Mouse (Mus musculus) myocyte (in vitro differentiated cells): ENCODE results near the gene Cars2.

Experiments used
- CEBPB ChIP-seq: IDR thresholded peaks from 2 replicates; pipeline ENCODE4 v1.6.1; 2011; ENCODE audit warnings: mild to moderate bottlenecking, moderate library complexity; ENCODE audit not compliant: poor library complexity, insufficient read depth, severe bottlenecking
- E2F4 ChIP-seq: IDR thresholded peaks from one replicate; pipeline ENCODE4 v1.6.1; 2011; ENCODE audit warnings: mild to moderate bottlenecking, control low read depth, moderate library complexity; ENCODE audit not compliant: insufficient read depth
- MAX ChIP-seq: IDR thresholded peaks from one replicate; pipeline ENCODE4 v1.6.1; 2011; ENCODE audit warnings: low read depth, mild to moderate bottlenecking, control low read depth
- POLR2A ChIP-seq: IDR thresholded peaks from one replicate; pipeline ENCODE4 v1.6.1; 2011; ENCODE audit warnings: low read depth, mild to moderate bottlenecking, control low read depth, moderate library complexity; ENCODE audit not compliant: insufficient read length
- POLR2AphosphoS2 ChIP-seq: IDR thresholded peaks from one replicate; pipeline ENCODE4 v1.6.1; 2011; ENCODE audit warnings: low read depth, control low read depth; ENCODE audit not compliant: insufficient read length
- REST ChIP-seq: IDR thresholded peaks from one replicate; pipeline ENCODE4 v1.6.1; 2011; ENCODE audit warnings: mild to moderate bottlenecking, control low read depth, moderate library complexity; ENCODE audit not compliant: insufficient read depth, insufficient read length
- USF1 ChIP-seq: IDR thresholded peaks from one replicate; pipeline ENCODE4 v1.6.1; 2011; ENCODE audit warnings: low read depth, mild to moderate bottlenecking, control low read depth, moderate library complexity

DNA sequence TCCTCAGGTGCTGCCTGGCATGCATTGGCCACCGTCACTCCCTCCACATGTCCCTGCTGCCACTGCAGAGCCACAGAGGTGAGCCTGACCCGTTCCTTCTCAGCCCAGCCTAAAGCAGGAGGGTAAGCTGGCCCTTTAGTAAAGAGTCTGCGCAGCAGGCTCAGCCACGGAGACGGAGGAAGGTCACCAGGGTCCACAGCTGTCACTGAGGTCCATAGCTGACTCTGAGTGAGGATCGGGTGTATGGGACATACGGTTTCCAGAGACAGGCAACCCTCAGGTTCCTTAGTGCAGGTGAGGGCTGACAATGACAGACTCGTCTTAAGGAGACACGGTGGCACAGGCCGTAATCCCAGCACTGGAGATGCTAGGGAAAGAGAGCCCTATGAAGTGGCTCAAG lies 21.4 kb upstream of the Cars2 start:
- TF ChIP-seq E2F4 (no peak), POLR2A (no peak), USF1 (no peak), POLR2AphosphoS2 (no peak), CEBPB (no peak), MAX (no peak), REST (no peak)
